Mouse (Mus musculus) megakaryocyte, embryonic 14.5 days (primary cell): ENCODE measurements around the gene Tmed6.

ENCODE experiments used
- FLI1 ChIP-seq: IDR thresholded peaks from 2 replicates; pipeline ENCODE4 v1.6.1; 2012; ENCODE audit warnings: low read length, inconsistent platforms, mixed read lengths
- GATA1 ChIP-seq: IDR thresholded peaks from 3 replicates; pipeline ENCODE4 v1.6.1; 2012; ENCODE audit warnings: mixed read lengths, low read length, inconsistent platforms, borderline replicate concordance

- TF ChIP-seq GATA1 (no peak), FLI1 (no peak)
Observed at GRCm38 (mm10) chr8:107113209-107113608, 47.8 kb upstream of the Tmed6 start.
